Mouse (Mus musculus): ENCODE data around the gene 5730507C01Rik. TPM values are rescaled to one million over a fixed set of nuclear protein-coding genes. Genes with fewer than 3 reads are reported as not detected.
"Not testable (repeated sequence)": the region's sequence is repeated elsewhere in the genome, so short reads cannot be mapped to it uniquely, and the experiment has no call there.

5730507C01Rik gene
- polyA plus RNA-seq (2012; rRNA removed): 0.20 and 0.28 TPM in 2 replicates

GRCm38 (mm10) chr12:18514171-18514570 is at the start of gene 5730507C01Rik:
Gene 5730507C01Rik, plus strand, starts transcription at chr12:18514510.
- no peaks in the 10 kb centered on the region for H3K4me1 ChIP-seq (ENCODE audit: control insufficient read depth, insufficient read depth, insufficient read length, low read length)
- H3K4me3 ChIP-seq (ENCODE audit: low read depth, low read length): peak within 1 kb of the TSS; percentile 56
- no peak for TF ChIP-seq POLR2A (IDR thresholded peaks at IDR 0.05; ENCODE audit: low read depth, low read length)
- TF ChIP-seq CTCF (IDR thresholded peaks at IDR 0.05; ENCODE audit: extremely low read depth, insufficient read length, insufficient replicate concordance, low read depth, low read length): no peak
- no peak within 1 kb of the TSS for H3K27ac ChIP-seq (ENCODE audit: insufficient read depth, low read depth, low read length)
- no peaks in the 10 kb centered on the region for H3K27me3 ChIP-seq (ENCODE audit: control insufficient read depth, insufficient read depth, low read length)
- H3K36me3 ChIP-seq (ENCODE audit: control insufficient read depth, insufficient read depth, low read length): no peaks in the 10 kb centered on the region
- WGBS: 15% methylated on average over 33 of the region's 36 CpGs

- not testable (repeated sequence) for H3K27ac ChIP-seq (ENCODE audit: insufficient read depth, low read depth, low read length); H3K36me3 ChIP-seq (ENCODE audit: control insufficient read depth, insufficient read depth, low read length); H3K27me3 ChIP-seq (ENCODE audit: control insufficient read depth, insufficient read depth, low read length); H3K4me1 ChIP-seq (ENCODE audit: control insufficient read depth, insufficient read depth, insufficient read length, low read length)
- WGBS: 17% methylated on average over 52 of the region's 52 CpGs
- peak overlapping the region; percentile 56 for H3K4me3 ChIP-seq (ENCODE audit: low read depth, low read length)
Observed at GRCm38 (mm10) chr12:18514616-18515015, 306 bp downstream of the 5730507C01Rik start.

- 14% methylated on average over 17 of the region's 17 CpGs for WGBS
- peak overlapping the region; percentile 35 for H3K4me3 ChIP-seq (ENCODE audit: low read depth, low read length)
- not testable (repeated sequence) for H3K27me3 ChIP-seq (ENCODE audit: control insufficient read depth, insufficient read depth, low read length); H3K4me1 ChIP-seq (ENCODE audit: control insufficient read depth, insufficient read depth, insufficient read length, low read length); H3K27ac ChIP-seq (ENCODE audit: insufficient read depth, low read depth, low read length); H3K36me3 ChIP-seq (ENCODE audit: control insufficient read depth, insufficient read depth, low read length)
Observed at GRCm38 (mm10) chr12:18515077-18515476, 767 bp downstream of the 5730507C01Rik start.

All from small intestine, adult 2 months (tissue).